Mouse (Mus musculus) thymus, adult 2 months (tissue): ENCODE measurements around the gene Tbc1d4.

ENCODE experiments used
- CTCF ChIP-seq: fragments of 200-500 bp; IDR thresholded peaks from 2 replicates; pipeline ENCODE4 v1.5.1; 2012; ENCODE audit warnings: mild to moderate bottlenecking, control low read depth, low read length, moderate library complexity, borderline replicate concordance; ENCODE audit not compliant: control insufficient read depth, poor library complexity, insufficient read depth; ENCODE audit errors: extremely low read depth
- POLR2A ChIP-seq: fragments of 200-500 bp; IDR thresholded peaks from 2 replicates; pipeline ENCODE4 v1.6.1; 2012; ENCODE audit warnings: mild to moderate bottlenecking, low read length, control low read depth, moderate library complexity; ENCODE audit not compliant: control insufficient read depth, poor library complexity, insufficient read depth; ENCODE audit errors: extremely low read depth

- TF ChIP-seq CTCF (0 out of 2 replicates have a peak, but pooled peaks have one; percentile 6), POLR2A (peak; percentile 64; the same call in 1 of the 2 replicates)
Measured at GRCm38 (mm10) chr14:101640153-101640843, 31.3 kb upstream of the Tbc1d4 start, which contains the start of gene Commd6.
